Mouse (Mus musculus) forebrain, embryonic 14.5 days (tissue): ENCODE data around the gene Taf1a. TPM values are rescaled to one million over a fixed set of nuclear protein-coding genes. Genes with fewer than 3 reads are reported as not detected.
A peak's percentile ranks its signal among the peaks of the same experiment; 100 is the strongest.
"Not testable (repeated sequence)": the region's sequence is repeated elsewhere in the genome, so short reads cannot be mapped to it uniquely, and the experiment has no call there.

Experiments used
- ATAC-seq: fragments of 200-750 bp; cut with Nextera tagmentation; 2 replicates; pipeline ENCODE4 v1.8.0; 2017; ENCODE audit warnings: mild to moderate bottlenecking, moderate library complexity
- DNase-seq: peaks from one replicate; pipeline ENCODE4 v3.0.0-alpha.2; 2015; ENCODE audit warnings: low spot score
- H3K27ac ChIP-seq: fragments of 300-500 bp; sonication (generic); 2 replicates; pipeline ENCODE4 v1.5.1; 2014; ENCODE audit warnings: low read depth, mild to moderate bottlenecking, control low read depth, low read length, moderate library complexity
- H3K27me3 ChIP-seq: fragments of 300-500 bp; sonication (generic); replicated peaks from 2 replicates; pipeline ENCODE4 v1.6.1; 2014; ENCODE audit warnings: low read length, control low read depth, mixed read lengths; ENCODE audit not compliant: control insufficient read depth, insufficient read depth
- H3K36me3 ChIP-seq: fragments of 300-500 bp; sonication (generic); 2 replicates; pipeline ENCODE4 v1.6.1; 2014; ENCODE audit warnings: low read length, control low read depth; ENCODE audit not compliant: control insufficient read depth, insufficient read depth
- H3K4me1 ChIP-seq: fragments of 300-500 bp; sonication (generic); 2 replicates; pipeline ENCODE4 v1.6.1; 2014; ENCODE audit warnings: antibody characterized with exemption, low read length, control low read depth; ENCODE audit not compliant: control insufficient read depth, insufficient read depth
- H3K4me2 ChIP-seq: fragments of 300-500 bp; sonication (generic); 2 replicates; pipeline ENCODE4 v1.6.1; 2014; ENCODE audit warnings: mild to moderate bottlenecking, control low read depth, low read length
- H3K4me3 ChIP-seq: fragments of 300-500 bp; sonication (generic); 2 replicates; pipeline ENCODE4 v1.5.1; 2014; ENCODE audit warnings: low read depth, low read length, control low read depth
- H3K9ac ChIP-seq: fragments of 300-500 bp; sonication (generic); 2 replicates; pipeline ENCODE4 v1.6.1; 2014; ENCODE audit warnings: mild to moderate bottlenecking, low read length, control low read depth, moderate library complexity
- H3K9me3 ChIP-seq: fragments of 300-500 bp; sonication (generic); replicated peaks from 2 replicates; pipeline ENCODE4 v1.6.1; 2016; ENCODE audit warnings: low read length, control low read depth, mixed read lengths; ENCODE audit not compliant: control insufficient read depth
- whole genome bisulfite sequencing: fragments of 180-500 bp; shearing (Covaris S2); extraction: QIAGEN DNeasy Blood & Tissue Kit; methylation state at CpG from one replicate; pipeline ENCODE4 v1.1.7; 2014; 5-methylcytosine and 5-hydroxymethylcytosine counted together
- polyA plus RNA-seq: library from polyadenylated mRNA; unstranded; fragments of >200 nt; fragmentation: Nextera tagmentation; extraction: Ambion mirVana; gene quantifications from 2 replicates; pipeline ENCODE4 v1.2.1, GENCODE M21; 2014

Taf1a gene
- 12.5 and 13.2 TPM in 2 replicates for polyA plus RNA-seq

GRCm38 (mm10) chr1:183388426-183389406 lies at the start of gene Taf1a:
Taf1a (plus strand) TSS chr1:183388981.
- Histone ChIP-seq H3K9me3 (no peaks in the 10 kb centered on the region), H3K27ac (peak within 1 kb of the TSS; percentile 41; the same call in 1 of the 2 replicates), H3K36me3 (peaks cover 8% of the 10 kb centered on the region; the same call in 1 of the 2 replicates), H3K4me1 (peaks cover 6% of the 10 kb centered on the region), H3K4me2 (peak within 1 kb of the TSS; percentile 72), H3K9ac (peak within 1 kb of the TSS; percentile 56), H3K4me3 (peak within 1 kb of the TSS; percentile 71), H3K27me3 (peaks cover 11% of the 10 kb centered on the region; the same call in 1 of the 2 replicates)
- DNase-seq (peak; percentile 98), ATAC-seq (peak; percentile 100)
- WGBS: 5% methylated on average over 44 of the region's 44 CpGs

GRCm38 (mm10) chr1:183342902-183343301 lies 45.9 kb upstream of the Taf1a start:
- not testable (repeated sequence) for H3K27ac ChIP-seq, DNase-seq, H3K9ac ChIP-seq, H3K27me3 ChIP-seq, H3K4me3 ChIP-seq, ATAC-seq, H3K4me2 ChIP-seq, H3K9me3 ChIP-seq, H3K4me1 ChIP-seq
- WGBS: 100% methylated on average over 1 of the region's 1 CpGs
- peaks cover 42% of the 10 kb centered on the region for H3K36me3 ChIP-seq

- Histone ChIP-seq H3K4me1 (peaks cover 7% of the 10 kb centered on the region), H3K4me3 (peak overlapping the region; percentile 94), H3K9ac (peak overlapping the region; percentile 91), H3K27me3 (no peaks in the 10 kb centered on the region), H3K36me3 (peaks cover 43% of the 10 kb centered on the region), H3K27ac (peak overlapping the region; percentile 74), H3K9me3 (no peaks in the 10 kb centered on the region), H3K4me2 (peak overlapping the region; percentile 93)
- ATAC-seq (peak; percentile 99), DNase-seq (peak; percentile 95)
- WGBS: under 1% methylated on average over 72 of the region's 72 CpGs
Measured at GRCm38 (mm10) chr1:183344886-183345816, 43.6 kb upstream of the Taf1a start.

GRCm38 (mm10) chr1:183345817-183346195 lies 43.0 kb upstream of the Taf1a start:
- WGBS: 13% methylated on average over 10 of the region's 10 CpGs
- H3K4me3 ChIP-seq: peak overlapping the region; percentile 94
- no peak for ATAC-seq

GRCm38 (mm10) chr1:183349840-183350239 lies 38.9 kb upstream of the Taf1a start:
- ATAC-seq (no peak), DNase-seq (peak; percentile 83)
- Histone ChIP-seq H3K27me3 (no peaks in the 10 kb centered on the region), H3K36me3 (peaks cover 64% of the 10 kb centered on the region), H3K9me3 (no peaks in the 10 kb centered on the region), H3K4me2 (no peak overlapping the region), H3K9ac (no peak overlapping the region), H3K4me1 (peaks cover 7% of the 10 kb centered on the region), H3K27ac (no peak overlapping the region), H3K4me3 (no peak overlapping the region)
- 22% methylated on average over 6 of the region's 6 CpGs for WGBS

More at GRCm38 (mm10) chr1:183345817-183346195, 43.0 kb upstream of the Taf1a start:
- Histone ChIP-seq H3K4me2 (peak overlapping the region; percentile 93), H3K9ac (peak overlapping the region; percentile 91), H3K36me3 (peaks cover 44% of the 10 kb centered on the region), H3K27me3 (no peaks in the 10 kb centered on the region), H3K27ac (peak overlapping the region; percentile 74; the same call in 1 of the 2 replicates), H3K4me1 (peaks cover 7% of the 10 kb centered on the region), H3K9me3 (no peaks in the 10 kb centered on the region)
- DNase-seq: no peak

GRCm38 (mm10) chr1:183358901-183359300 lies 29.9 kb upstream of the Taf1a start:
- no peaks in the 10 kb centered on the region for H3K4me1 ChIP-seq
- no peak overlapping the region for H3K4me2 ChIP-seq
- H3K9ac ChIP-seq: no peak overlapping the region
- no peak for ATAC-seq
- no peak overlapping the region for H3K27ac ChIP-seq
- H3K9me3 ChIP-seq: no peaks in the 10 kb centered on the region
- H3K36me3 ChIP-seq: peaks cover 79% of the 10 kb centered on the region
- no peaks in the 10 kb centered on the region for H3K27me3 ChIP-seq
- H3K4me3 ChIP-seq: no peak overlapping the region
- no peak for DNase-seq
- 95% methylated on average over 3 of the region's 3 CpGs for WGBS

GRCm38 (mm10) chr1:183362301-183362700 lies 26.5 kb upstream of the Taf1a start:
- DNase-seq: no peak
- Histone ChIP-seq H3K9me3 (no peaks in the 10 kb centered on the region), H3K4me1 (no peaks in the 10 kb centered on the region), H3K36me3 (peaks cover 71% of the 10 kb centered on the region), H3K27ac (no peak overlapping the region), H3K4me3 (no peak overlapping the region), H3K4me2 (no peak overlapping the region), H3K9ac (no peak overlapping the region), H3K27me3 (no peaks in the 10 kb centered on the region)
- no peak for ATAC-seq
- WGBS: 94% methylated on average over 5 of the region's 5 CpGs

GRCm38 (mm10) chr1:183362729-183363576 lies 25.8 kb upstream of the Taf1a start:
- ATAC-seq (no peak), DNase-seq (no peak)
- no peaks in the 10 kb centered on the region; the same call in 1 of the 2 replicates for H3K4me1 ChIP-seq
- H3K4me3 ChIP-seq: no peak overlapping the region
- WGBS: 89% methylated on average over 14 of the region's 14 CpGs
- H3K27ac ChIP-seq: no peak overlapping the region
- no peak overlapping the region for H3K4me2 ChIP-seq
- peaks cover 64% of the 10 kb centered on the region for H3K36me3 ChIP-seq
- H3K9ac ChIP-seq: no peak overlapping the region
- H3K27me3 ChIP-seq: no peaks in the 10 kb centered on the region
- no peaks in the 10 kb centered on the region for H3K9me3 ChIP-seq
